Mouse (Mus musculus): ENCODE measurements around the gene Gm45140. TPM values are rescaled to one million over a fixed set of nuclear protein-coding genes. Genes with fewer than 3 reads are reported as not detected.

Gene Gm45140
- polyA plus RNA-seq, 1 experiment from 2014 or later = 2.8 TPM

- ATAC-seq (ENCODE audit: insufficient number of reproducible peaks, insufficient read depth, low FRiP score, low read depth) = peak; percentile 97
- no peaks in the 10 kb centered on the region for H3K27me3 ChIP-seq (ENCODE audit: control insufficient read depth, insufficient read depth, low read length)
- H3K27ac ChIP-seq (ENCODE audit: low read length) = peak within 1 kb of the TSS; percentile 96
- WGBS = under 1% methylated on average over 55 of the region's 55 CpGs
- H3K9me3 ChIP-seq (ENCODE audit: control insufficient read depth, low read depth, low read length) = no peaks in the 10 kb centered on the region
- peak within 1 kb of the TSS; percentile 99 for H3K9ac ChIP-seq (replicated peaks; ENCODE audit: low read depth, low read length)
- H3K36me3 ChIP-seq (ENCODE audit: control insufficient read depth, insufficient read depth, low read length) = peaks cover 9% of the 10 kb centered on the region; the same call in 1 of the 2 replicates
- H3K4me2 ChIP-seq (replicated peaks; ENCODE audit: low read depth, low read length) = peak within 1 kb of the TSS; percentile 85
- H3K4me3 ChIP-seq (ENCODE audit: low read depth, low read length) = peak within 1 kb of the TSS; percentile 100
- peaks cover 20% of the 10 kb centered on the region for H3K4me1 ChIP-seq (ENCODE audit: control insufficient read depth, insufficient read depth, low read length)
Observed at GRCm38 (mm10) chr6:87850900-87851614, 15.5 kb upstream of the Gm45140 start, which contains the start of gene Cnbp. Gene Cnbp, minus strand, starts transcription at chr6:87851106.

- H3K36me3 ChIP-seq (ENCODE audit: control insufficient read depth, insufficient read depth, low read length) = peaks cover 9% of the 10 kb centered on the region; the same call in 1 of the 2 replicates
- WGBS = under 1% methylated on average over 67 of the region's 73 CpGs
- peaks cover 20% of the 10 kb centered on the region for H3K4me1 ChIP-seq (ENCODE audit: control insufficient read depth, insufficient read depth, low read length)
- H3K27me3 ChIP-seq (ENCODE audit: control insufficient read depth, insufficient read depth, low read length) = no peaks in the 10 kb centered on the region
- peak; percentile 72 for ATAC-seq (ENCODE audit: insufficient number of reproducible peaks, insufficient read depth, low FRiP score, low read depth)
- H3K27ac ChIP-seq (ENCODE audit: low read length) = peak overlapping the region; percentile 96
- peak overlapping the region; percentile 82 for H3K4me2 ChIP-seq (replicated peaks; ENCODE audit: low read depth, low read length)
- H3K9me3 ChIP-seq (ENCODE audit: control insufficient read depth, low read depth, low read length) = no peaks in the 10 kb centered on the region
- H3K9ac ChIP-seq (replicated peaks; ENCODE audit: low read depth, low read length) = peak overlapping the region; percentile 99
- peak overlapping the region; percentile 100 for H3K4me3 ChIP-seq (ENCODE audit: low read depth, low read length)
Observed at GRCm38 (mm10) chr6:87850155-87850899, 14.7 kb upstream of the Gm45140 start.

GRCm38 (mm10) chr6:87849780-87850154 lies 14.2 kb upstream of the Gm45140 start:
- WGBS = under 1% methylated on average over 8 of the region's 8 CpGs
- peaks cover 15% of the 10 kb centered on the region for H3K36me3 ChIP-seq (ENCODE audit: control insufficient read depth, insufficient read depth, low read length)
- H3K9me3 ChIP-seq (ENCODE audit: control insufficient read depth, low read depth, low read length) = no peaks in the 10 kb centered on the region
- peak overlapping the region; percentile 99 for H3K9ac ChIP-seq (replicated peaks; ENCODE audit: low read depth, low read length)
- H3K4me2 ChIP-seq (replicated peaks; ENCODE audit: low read depth, low read length) = peak overlapping the region; percentile 82
- H3K27ac ChIP-seq (ENCODE audit: low read length) = peak overlapping the region; percentile 96; the same call in 1 of the 2 replicates
- peaks cover 20% of the 10 kb centered on the region for H3K4me1 ChIP-seq (ENCODE audit: control insufficient read depth, insufficient read depth, low read length)
- H3K27me3 ChIP-seq (ENCODE audit: control insufficient read depth, insufficient read depth, low read length) = no peaks in the 10 kb centered on the region
- no peak for ATAC-seq (ENCODE audit: insufficient number of reproducible peaks, insufficient read depth, low FRiP score, low read depth)
- H3K4me3 ChIP-seq (ENCODE audit: low read depth, low read length) = peak overlapping the region; percentile 100

- H3K4me1 ChIP-seq (ENCODE audit: control insufficient read depth, insufficient read depth, low read length) = peaks cover 20% of the 10 kb centered on the region
- no peak overlapping the region for H3K27ac ChIP-seq (ENCODE audit: low read length)
- no peaks in the 10 kb centered on the region for H3K9me3 ChIP-seq (ENCODE audit: control insufficient read depth, low read depth, low read length)
- ATAC-seq (ENCODE audit: insufficient number of reproducible peaks, insufficient read depth, low FRiP score, low read depth) = no peak
- no peak overlapping the region for H3K4me2 ChIP-seq (replicated peaks; ENCODE audit: low read depth, low read length)
- peaks cover 42% of the 10 kb centered on the region for H3K36me3 ChIP-seq (ENCODE audit: control insufficient read depth, insufficient read depth, low read length)
- 83% methylated on average over 1 of the region's 1 CpGs for WGBS
- H3K4me3 ChIP-seq (ENCODE audit: low read depth, low read length) = no peak overlapping the region
- H3K9ac ChIP-seq (replicated peaks; ENCODE audit: low read depth, low read length) = no peak overlapping the region
- H3K27me3 ChIP-seq (ENCODE audit: control insufficient read depth, insufficient read depth, low read length) = no peaks in the 10 kb centered on the region
Observed at GRCm38 (mm10) chr6:87846813-87847212, 11.2 kb upstream of the Gm45140 start.

- H3K9me3 ChIP-seq (ENCODE audit: control insufficient read depth, low read depth, low read length) = no peaks in the 10 kb centered on the region
- no peaks in the 10 kb centered on the region for H3K27me3 ChIP-seq (ENCODE audit: control insufficient read depth, insufficient read depth, low read length)
- no peak overlapping the region for H3K9ac ChIP-seq (replicated peaks; ENCODE audit: low read depth, low read length)
- H3K4me2 ChIP-seq (replicated peaks; ENCODE audit: low read depth, low read length) = no peak overlapping the region
- peaks cover 46% of the 10 kb centered on the region for H3K36me3 ChIP-seq (ENCODE audit: control insufficient read depth, insufficient read depth, low read length)
- no peak for ATAC-seq (ENCODE audit: insufficient number of reproducible peaks, insufficient read depth, low FRiP score, low read depth)
- 93% methylated on average over 13 of the region's 13 CpGs for WGBS
- no peak overlapping the region for H3K27ac ChIP-seq (ENCODE audit: low read length)
- H3K4me3 ChIP-seq (ENCODE audit: low read depth, low read length) = no peak overlapping the region
- H3K4me1 ChIP-seq (ENCODE audit: control insufficient read depth, insufficient read depth, low read length) = peaks cover 17% of the 10 kb centered on the region
Observed at GRCm38 (mm10) chr6:87845031-87845695, 9.6 kb upstream of the Gm45140 start.

GRCm38 (mm10) chr6:87842254-87842653 lies 6.7 kb upstream of the Gm45140 start:
- H3K36me3 ChIP-seq (ENCODE audit: control insufficient read depth, insufficient read depth, low read length) = peaks cover 37% of the 10 kb centered on the region
- H3K27ac ChIP-seq (ENCODE audit: low read length) = no peak overlapping the region
- no peak overlapping the region for H3K4me2 ChIP-seq (replicated peaks; ENCODE audit: low read depth, low read length)
- no peak for ATAC-seq (ENCODE audit: insufficient number of reproducible peaks, insufficient read depth, low FRiP score, low read depth)
- H3K9ac ChIP-seq (replicated peaks; ENCODE audit: low read depth, low read length) = no peak overlapping the region
- 22% methylated on average over 1 of the region's 1 CpGs for WGBS
- H3K4me3 ChIP-seq (ENCODE audit: low read depth, low read length) = no peak overlapping the region
- H3K4me1 ChIP-seq (ENCODE audit: control insufficient read depth, insufficient read depth, low read length) = peaks cover 7% of the 10 kb centered on the region; the same call in 1 of the 2 replicates
- no peaks in the 10 kb centered on the region for H3K9me3 ChIP-seq (ENCODE audit: control insufficient read depth, low read depth, low read length)
- no peaks in the 10 kb centered on the region for H3K27me3 ChIP-seq (ENCODE audit: control insufficient read depth, insufficient read depth, low read length)

GRCm38 (mm10) chr6:87841635-87842034 lies 6.0 kb upstream of the Gm45140 start:
- Histone ChIP-seq H3K9ac (replicated peaks; ENCODE audit: low read depth, low read length) (no peak overlapping the region), H3K27ac (ENCODE audit: low read length) (no peak overlapping the region), H3K36me3 (ENCODE audit: control insufficient read depth, insufficient read depth, low read length) (peaks cover 37% of the 10 kb centered on the region), H3K9me3 (ENCODE audit: control insufficient read depth, low read depth, low read length) (no peaks in the 10 kb centered on the region), H3K4me3 (ENCODE audit: low read depth, low read length) (no peak overlapping the region), H3K4me2 (replicated peaks; ENCODE audit: low read depth, low read length) (no peak overlapping the region), H3K4me1 (ENCODE audit: control insufficient read depth, insufficient read depth, low read length) (peaks cover 5% of the 10 kb centered on the region; the same call in 1 of the 2 replicates), H3K27me3 (ENCODE audit: control insufficient read depth, insufficient read depth, low read length) (no peaks in the 10 kb centered on the region)
- WGBS = 81% methylated on average over 8 of the region's 8 CpGs
- no peak for ATAC-seq (ENCODE audit: insufficient number of reproducible peaks, insufficient read depth, low FRiP score, low read depth)

GRCm38 (mm10) chr6:87839797-87840341 lies 4.3 kb upstream of the Gm45140 start:
- Histone ChIP-seq H3K9me3 (ENCODE audit: control insufficient read depth, low read depth, low read length) (no peaks in the 10 kb centered on the region), H3K36me3 (ENCODE audit: control insufficient read depth, insufficient read depth, low read length) (peaks cover 33% of the 10 kb centered on the region), H3K4me2 (replicated peaks; ENCODE audit: low read depth, low read length) (no peak overlapping the region), H3K4me1 (ENCODE audit: control insufficient read depth, insufficient read depth, low read length) (peaks cover 5% of the 10 kb centered on the region; the same call in 1 of the 2 replicates), H3K9ac (replicated peaks; ENCODE audit: low read depth, low read length) (no peak overlapping the region), H3K4me3 (ENCODE audit: low read depth, low read length) (no peak overlapping the region), H3K27me3 (ENCODE audit: control insufficient read depth, insufficient read depth, low read length) (no peaks in the 10 kb centered on the region), H3K27ac (ENCODE audit: low read length) (no peak overlapping the region)
- WGBS = 58% methylated on average over 11 of the region's 11 CpGs
- no peak for ATAC-seq (ENCODE audit: insufficient number of reproducible peaks, insufficient read depth, low FRiP score, low read depth)

Data from stomach, embryonic 14.5 days (tissue).